Mouse (Mus musculus) frontal cortex, postnatal 25 days (tissue): ENCODE results near the gene Psmb3.
"Not testable (repeated sequence)": the region's sequence is repeated elsewhere in the genome, so short reads cannot be mapped to it uniquely, and the experiment has no call there.

Source experiments
- DNase-seq, 2 experiments: peaks; one replicate each; pipeline ENCODE4 v3.0.0; 2022; ENCODE audit warnings: low spot score in 2 of 2

The Psmb3 gene

GRCm38 (mm10) chr11:97703039-97703826 lies at the start of gene Psmb3:
TSS of gene Psmb3 (plus strand) at chr11:97703399.
- peak; percentile 99 to 100 for DNase-seq

GRCm38 (mm10) chr11:97654210-97654609 lies 49.0 kb upstream of the Psmb3 start:
- DNase-seq = no peak

- DNase-seq = no peak
Measured at GRCm38 (mm10) chr11:97656269-97656971, 46.8 kb upstream of the Psmb3 start.

GRCm38 (mm10) chr11:97657184-97657945 lies 45.8 kb upstream of the Psmb3 start:
- no peak for DNase-seq

GRCm38 (mm10) chr11:97657967-97658366 lies 45.2 kb upstream of the Psmb3 start:
- not testable (repeated sequence) for DNase-seq

GRCm38 (mm10) chr11:97658751-97659266 lies 44.4 kb upstream of the Psmb3 start:
- no peak for DNase-seq

GRCm38 (mm10) chr11:97659267-97659989 lies 43.8 kb upstream of the Psmb3 start:
- DNase-seq = no peak

GRCm38 (mm10) chr11:97659990-97660714 lies 43.0 kb upstream of the Psmb3 start:
- DNase-seq = peak; percentile 58 to 62

GRCm38 (mm10) chr11:97660734-97661647 lies 42.2 kb upstream of the Psmb3 start:
- no peak for DNase-seq

- DNase-seq = no peak
Measured at GRCm38 (mm10) chr11:97661648-97662133, 41.5 kb upstream of the Psmb3 start.

GRCm38 (mm10) chr11:97662207-97662892 lies 40.8 kb upstream of the Psmb3 start:
- no peak for DNase-seq

- no peak for DNase-seq
Measured at GRCm38 (mm10) chr11:97662893-97663527, 40.2 kb upstream of the Psmb3 start, which contains the start of gene Mllt6. TSS of gene Mllt6 (plus strand) at chr11:97663414.

GRCm38 (mm10) chr11:97663528-97664338 lies 39.5 kb upstream of the Psmb3 start:
- DNase-seq = no peak

- DNase-seq = no peak
Measured at GRCm38 (mm10) chr11:97664339-97664665, 38.9 kb upstream of the Psmb3 start.

GRCm38 (mm10) chr11:97664771-97665240 lies 38.4 kb upstream of the Psmb3 start:
- no peak for DNase-seq

- DNase-seq = no peak
Measured at GRCm38 (mm10) chr11:97665431-97665830, 37.8 kb upstream of the Psmb3 start.

GRCm38 (mm10) chr11:97666221-97666620 lies 37.0 kb upstream of the Psmb3 start:
- no peak for DNase-seq
